Mouse (Mus musculus): ENCODE results near the gene Mlf1. TPM values are rescaled to one million over a fixed set of nuclear protein-coding genes. Genes with fewer than 3 reads are reported as not detected.

The Mlf1 gene
- 0.83 and 0.95 TPM in 2 replicates for polyA plus RNA-seq (2012; rRNA removed)

GRCm38 (mm10) chr3:67373872-67374271, at the start of gene Mlf1:
Gene Mlf1 (plus strand): TSS chr3:67374097.

GRCm38 (mm10) chr3:67375063-67375462, 1.2 kb downstream of the Mlf1 start, which contains the start of gene Gm17402:
Gene Gm17402 (minus strand): TSS chr3:67375163.

GRCm38 (mm10) chr3:67429999-67430380, 56.1 kb downstream of the Mlf1 start, which contains the start of gene Gfm1:
Gene Gfm1 (plus strand): TSS chr3:67430096.

Other genes with a start within 250 kb of the Mlf1 start
- not detected in 2 replicates for gene Gm17402, start 1.1 kb downstream of the Mlf1 start, polyA plus RNA-seq (2012; rRNA removed)
- gene Gfm1, start 56.0 kb downstream of the Mlf1 start, polyA plus RNA-seq (2012; rRNA removed), result 18.3 and 20.3 TPM in 2 replicates
- gene Lxn, start 89.8 kb downstream of the Mlf1 start, polyA plus RNA-seq (2012; rRNA removed), result 3.7 and 4.5 TPM in 2 replicates
- 1.1 and 1.2 TPM in 2 replicates for gene Rarres1, start 141.4 kb downstream of the Mlf1 start, polyA plus RNA-seq (2012; rRNA removed)
- 11.4 and 13.6 TPM in 2 replicates for gene Mfsd1, start 208.6 kb downstream of the Mlf1 start, polyA plus RNA-seq (2012; rRNA removed)

All from liver, embryonic 14 days (tissue).